Mouse (Mus musculus) heart, adult 2 months (tissue): Measurements from ENCODE around the gene Hoxb8. TPM values are rescaled to one million over a fixed set of nuclear protein-coding genes. Genes with fewer than 3 reads are reported as not detected.

ENCODE experiments used
- DNase-seq, 2 experiments: peaks; one replicate each; pipeline ENCODE4 v3.0.0; 2021
- H3K27ac ChIP-seq: fragments of 200-600 bp; 2 replicates; pipeline ENCODE4 v1.8.1; 2022
- H3K27me3 ChIP-seq: fragments of 200-500 bp; 2 replicates; pipeline ENCODE4 v1.6.1; 2012; ENCODE audit warnings: mild to moderate bottlenecking, low read length, inconsistent platforms, mixed read lengths; ENCODE audit not compliant: control insufficient read depth, insufficient read depth
- H3K36me3 ChIP-seq: fragments of 200-500 bp; 2 replicates; pipeline ENCODE4 v1.6.1; 2012; ENCODE audit warnings: low read length, inconsistent platforms; ENCODE audit not compliant: control insufficient read depth, insufficient read depth
- H3K4me1 ChIP-seq: fragments of 200-500 bp; 2 replicates; pipeline ENCODE4 v1.6.1; 2011; ENCODE audit warnings: low read length; ENCODE audit not compliant: control insufficient read depth, insufficient read depth
- H3K4me3 ChIP-seq: fragments of 200-600 bp; 2 replicates; pipeline ENCODE4 v1.8.1; 2022
- H3K79me2 ChIP-seq: fragments of 200-500 bp; replicated peaks from 2 replicates; pipeline ENCODE4 v1.6.1; 2012; ENCODE audit warnings: mild to moderate bottlenecking, inconsistent platforms, low read length, moderate library complexity, mixed read lengths; ENCODE audit not compliant: control insufficient read depth, insufficient read depth
- H3K9ac ChIP-seq: fragments of 200-500 bp; 2 replicates; pipeline ENCODE4 v1.6.1; 2012; ENCODE audit warnings: low read depth, mild to moderate bottlenecking, control low read depth, inconsistent platforms, low read length, mixed read lengths
- CTCF ChIP-seq: fragments of 200-600 bp; IDR thresholded peaks from 2 replicates; pipeline ENCODE4 v1.8.1; 2022; ENCODE audit warnings: antibody characterized with exemption, mild to moderate bottlenecking, moderate library complexity
- EP300 ChIP-seq: fragments of 200-500 bp; IDR thresholded peaks from 2 replicates; pipeline ENCODE4 v1.6.1; 2011; ENCODE audit warnings: low read depth, low read length, control low read depth; ENCODE audit not compliant: insufficient read depth
- POLR2A ChIP-seq: fragments of 200-500 bp; IDR thresholded peaks from 2 replicates; pipeline ENCODE4 v1.6.1; 2011; ENCODE audit warnings: mild to moderate bottlenecking, low read depth, low read length, control low read depth; ENCODE audit not compliant: insufficient read depth
- WGBS: fragments of 180-500 bp; shearing (Covaris S2); methylation state at CpG from one replicate; pipeline ENCODE4 v1.1.7; 2018; 5-methylcytosine and 5-hydroxymethylcytosine counted together
- intact Hi-C: fragments of 180-260 bp; cut with DNase I; formaldehyde crosslinking; loops from one replicate; pipeline ENCODE4 v1.15.1; 2025
- polyA plus RNA-seq: library from polyadenylated mRNA; depleted of rRNA; stranded (reverse); fragments of >200 nt; gene quantifications from 2 replicates; pipeline ENCODE4 v1.2.3, GENCODE M21; 2012
- total RNA-seq, 2 experiments: library from RNA; stranded (reverse); gene quantifications; 2 replicates each; pipeline ENCODE4 v1.2.3; 2021

Gene Hoxb8
- total and polyA plus RNA-seq, 3 experiments: not detected

DNA sequence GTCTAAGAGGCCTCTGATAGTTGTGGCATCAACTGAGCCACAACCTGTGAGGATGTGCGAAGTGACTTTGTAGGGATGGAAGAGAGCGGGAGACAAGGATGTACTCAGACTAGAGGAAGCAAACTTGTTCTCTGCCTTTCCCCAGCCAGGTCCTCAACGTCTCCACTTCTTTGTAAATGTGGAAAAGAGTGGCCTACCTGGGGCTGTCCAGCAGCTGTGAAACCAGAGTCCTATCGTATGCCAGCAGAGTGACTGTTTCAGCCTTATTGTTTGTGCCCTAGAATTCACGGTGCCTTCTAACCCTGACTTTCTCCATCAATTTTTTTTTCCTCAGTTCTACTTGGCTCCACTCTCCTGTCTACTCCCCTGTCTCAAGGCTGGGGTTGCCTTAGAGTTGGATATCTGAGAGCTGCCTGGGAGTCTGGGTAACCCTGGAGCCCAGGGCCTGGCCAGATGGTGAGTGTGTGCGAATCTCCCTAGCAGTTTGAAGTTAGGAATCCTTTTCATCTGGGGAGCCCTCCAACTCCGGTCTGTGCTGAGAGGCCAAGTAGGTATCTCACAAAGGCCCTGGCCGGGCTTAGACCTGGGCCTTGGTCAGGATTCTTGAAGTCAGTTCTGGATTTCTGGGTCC lies 17.2 kb upstream of the Hoxb8 start:
- DNase-seq: no peak
- H3K4me1 ChIP-seq: no peaks in the 10 kb centered on the region
- no peaks in the 10 kb centered on the region for H3K36me3 ChIP-seq
- intact Hi-C loops: no loop called here
- no peak overlapping the region for H3K9ac ChIP-seq
- peaks cover 33% of the 10 kb centered on the region for H3K27me3 ChIP-seq
- H3K4me3 ChIP-seq: no peak overlapping the region
- TF ChIP-seq EP300: no peak
- no peak for TF ChIP-seq CTCF
- no peak for TF ChIP-seq POLR2A
- WGBS: 12% methylated on average over 8 of the region's 8 CpGs
- H3K79me2 ChIP-seq: no peaks in the 10 kb centered on the region
- no peak overlapping the region for H3K27ac ChIP-seq

DNA sequence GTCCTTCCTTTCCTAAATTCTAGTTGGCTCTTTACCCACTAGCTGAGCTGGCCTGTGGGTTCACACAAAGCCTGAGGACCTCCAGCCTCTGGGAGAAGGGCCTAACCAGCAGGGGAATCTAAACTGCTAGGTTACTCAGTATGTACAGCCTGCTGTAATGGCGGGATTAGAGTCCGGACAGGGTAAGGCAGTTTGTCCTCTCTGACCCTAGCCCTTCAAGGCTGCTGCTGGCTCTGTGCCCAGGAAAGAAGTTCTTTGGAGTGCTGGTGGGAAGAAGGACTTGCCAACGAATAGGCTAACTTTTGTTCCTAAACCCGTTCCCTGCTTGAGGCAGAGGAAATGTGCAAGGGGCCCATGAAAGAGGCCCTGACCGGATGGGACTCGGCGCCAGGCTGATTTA lies 15.8 kb upstream of the Hoxb8 start:
- TF ChIP-seq POLR2A (no peak), EP300 (no peak), CTCF (no peak)
- no peak for DNase-seq
- Histone ChIP-seq H3K79me2 (no peaks in the 10 kb centered on the region), H3K9ac (no peak overlapping the region), H3K4me1 (no peaks in the 10 kb centered on the region; the same call in 1 of the 2 replicates), H3K27me3 (peaks cover 33% of the 10 kb centered on the region), H3K4me3 (no peak overlapping the region), H3K36me3 (no peaks in the 10 kb centered on the region), H3K27ac (no peak overlapping the region)
- intact Hi-C loops: no loop called here
- 5% methylated on average over 7 of the region's 7 CpGs for WGBS

DNA sequence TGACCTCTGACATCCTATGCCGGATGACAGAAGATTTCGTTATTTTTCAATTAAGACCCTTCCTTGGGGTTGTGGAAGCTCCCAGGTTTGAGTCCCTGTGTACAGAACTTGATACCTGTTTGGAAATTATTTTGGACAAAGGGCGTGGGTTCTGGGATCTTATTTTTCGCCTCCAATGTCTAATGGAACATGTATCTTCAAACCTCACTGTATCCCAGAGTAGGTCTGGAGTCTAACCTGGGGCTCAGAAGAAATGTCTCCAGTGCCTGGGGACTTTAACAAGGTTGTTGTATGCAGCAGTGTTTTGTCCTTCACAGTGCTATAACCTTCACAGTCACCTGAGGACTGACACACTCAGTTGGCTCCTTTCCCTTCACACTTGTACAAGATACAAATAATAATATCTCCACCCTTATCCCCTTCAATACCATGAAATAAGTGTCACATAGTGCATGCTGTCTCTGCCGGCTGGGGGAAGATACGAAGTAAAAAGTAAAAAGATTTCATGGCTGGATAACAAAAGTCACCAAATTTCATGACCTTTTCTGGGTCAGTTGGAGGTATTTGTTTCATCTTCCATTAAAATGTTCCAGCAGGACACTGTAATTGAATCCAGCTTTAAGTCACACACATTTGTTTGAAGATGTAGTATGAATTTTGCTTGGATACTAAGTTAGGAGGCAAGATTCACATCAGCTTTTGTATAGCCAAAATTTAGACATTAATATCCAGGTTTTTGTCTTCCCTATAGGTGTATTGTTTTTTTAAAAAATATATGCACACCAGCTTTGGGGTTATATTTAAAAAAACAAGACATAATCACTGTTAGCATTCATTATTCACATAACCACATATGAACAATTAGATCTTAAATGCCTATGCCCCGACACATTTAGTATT lies 14.4 kb upstream of the Hoxb8 start:
- WGBS: 24% methylated on average over 7 of the region's 7 CpGs
- no peak overlapping the region for H3K27ac ChIP-seq

DNA sequence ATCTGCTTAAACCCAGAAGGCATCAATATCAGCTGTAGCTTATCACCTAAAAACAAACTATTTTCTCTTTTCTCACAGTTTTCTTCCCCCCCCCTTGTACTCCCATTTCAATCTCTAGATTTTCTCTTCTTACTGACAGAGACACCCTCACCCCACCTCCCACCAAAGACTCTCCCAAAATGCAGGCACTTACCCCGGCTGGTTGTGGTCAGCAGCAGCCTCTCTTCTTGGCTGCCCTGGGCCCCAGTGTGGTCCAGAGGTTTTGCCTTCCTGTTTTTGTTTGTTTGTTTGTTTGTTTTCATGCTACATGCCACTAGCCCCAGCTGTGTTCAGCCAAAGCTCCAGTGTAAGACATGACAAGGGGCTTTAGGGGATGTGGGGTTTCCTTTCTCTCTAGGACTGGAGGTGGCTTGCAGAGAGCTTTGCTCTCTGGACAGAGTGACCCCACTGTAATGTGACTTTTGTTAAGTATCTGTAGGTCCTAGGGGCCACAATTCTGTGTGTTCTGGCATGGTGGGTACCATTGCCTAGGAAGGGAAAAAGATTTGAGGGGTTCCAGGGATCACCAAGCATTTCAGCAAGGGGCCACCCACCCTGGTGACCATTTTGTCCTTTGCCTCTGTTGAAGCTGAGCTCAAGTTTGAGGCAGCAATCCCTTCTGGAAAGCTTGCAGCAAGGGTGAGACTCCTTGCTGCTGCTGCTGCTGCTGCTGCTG lies 13.5 kb upstream of the Hoxb8 start:
- no peak for TF ChIP-seq POLR2A
- no peak for TF ChIP-seq EP300
- TF ChIP-seq CTCF: no peak
- no peaks in the 10 kb centered on the region for H3K79me2 ChIP-seq
- intact Hi-C loops: no loop called here
- DNase-seq: no peak
- peaks cover 36% of the 10 kb centered on the region for H3K27me3 ChIP-seq
- H3K36me3 ChIP-seq: no peaks in the 10 kb centered on the region
- H3K4me3 ChIP-seq: no peak overlapping the region
- no peak overlapping the region for H3K27ac ChIP-seq
- no peak overlapping the region for H3K9ac ChIP-seq
- 20% methylated on average over 1 of the region's 1 CpGs for WGBS
- no peaks in the 10 kb centered on the region; the same call in 1 of the 2 replicates for H3K4me1 ChIP-seq

More for the DNA sequence above, 14.4 kb upstream of the Hoxb8 start:
- intact Hi-C loops: no loop called here
- H3K27me3 ChIP-seq: peaks cover 39% of the 10 kb centered on the region
- H3K9ac ChIP-seq: no peak overlapping the region
- no peaks in the 10 kb centered on the region for H3K36me3 ChIP-seq
- no peaks in the 10 kb centered on the region for H3K79me2 ChIP-seq
- no peaks in the 10 kb centered on the region; the same call in 1 of the 2 replicates for H3K4me1 ChIP-seq
- no peak for DNase-seq
- no peak for TF ChIP-seq CTCF
- no peak for TF ChIP-seq POLR2A
- no peak for TF ChIP-seq EP300
- no peak overlapping the region for H3K4me3 ChIP-seq

DNA sequence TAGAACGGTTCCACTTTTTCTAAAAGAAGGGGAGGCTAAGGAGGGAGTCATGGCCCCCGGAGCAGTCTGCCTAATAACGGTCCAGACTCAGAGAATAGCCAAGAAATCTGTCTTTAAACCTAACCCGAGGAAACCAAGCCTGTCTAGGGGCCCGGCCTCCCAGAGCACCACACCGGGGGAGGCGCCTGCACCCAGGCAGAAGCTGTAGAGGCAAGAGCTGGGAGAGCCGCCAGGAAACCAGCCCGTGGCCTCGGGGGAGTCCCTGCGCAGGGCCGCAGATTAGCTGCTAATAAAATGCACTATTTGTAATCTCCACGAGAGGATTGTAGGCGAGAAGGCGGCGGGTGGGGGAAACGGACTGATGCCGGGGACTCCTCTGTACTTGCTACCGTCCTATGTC lies 11.8 kb upstream of the Hoxb8 start:
- Histone ChIP-seq H3K79me2 (no peaks in the 10 kb centered on the region), H3K4me3 (no peak overlapping the region), H3K27ac (no peak overlapping the region), H3K27me3 (peaks cover 37% of the 10 kb centered on the region), H3K36me3 (no peaks in the 10 kb centered on the region), H3K4me1 (no peaks in the 10 kb centered on the region; the same call in 1 of the 2 replicates), H3K9ac (no peak overlapping the region)
- no peak for TF ChIP-seq POLR2A
- TF ChIP-seq CTCF: no peak
- no peak for TF ChIP-seq EP300
- 5% methylated on average over 19 of the region's 19 CpGs for WGBS
- intact Hi-C loops: no loop called here
- no peak for DNase-seq

DNA sequence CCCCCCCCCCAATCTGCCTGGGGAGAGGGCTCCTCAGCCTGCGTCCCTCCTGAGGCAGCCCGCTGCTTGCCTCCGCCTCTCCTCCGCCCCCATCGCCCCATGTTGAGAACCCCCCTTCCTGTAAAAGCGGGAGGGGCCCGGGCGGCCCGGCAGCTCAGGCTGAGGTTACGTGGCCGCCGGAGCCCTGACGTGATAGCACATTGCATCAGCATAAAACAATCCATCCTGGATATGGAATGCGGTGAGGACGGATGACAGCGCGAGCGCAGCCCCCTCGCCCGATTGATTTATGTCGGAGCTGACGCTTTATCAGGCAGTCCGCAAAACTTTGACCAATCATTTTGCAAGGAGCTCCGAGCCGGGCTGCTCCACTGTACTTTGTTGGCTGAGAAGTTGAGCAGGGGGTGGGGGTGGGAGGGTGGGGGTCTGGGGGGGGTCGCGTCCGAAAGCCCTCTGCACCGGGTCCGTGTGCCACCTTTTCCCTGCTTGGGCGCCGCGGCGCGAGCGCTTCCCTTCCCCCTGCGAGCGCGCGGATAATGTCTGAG lies 10.6 kb upstream of the Hoxb8 start, which contains the start of gene Hoxb9:
Gene Hoxb9 (plus strand): TSS at position 462 of the 545 bp plus-strand sequence.
- peaks cover 36% of the 10 kb centered on the region for H3K27me3 ChIP-seq

More for the DNA sequence above, 10.6 kb upstream of the Hoxb8 start, which contains the start of gene Hoxb9:
- Histone ChIP-seq H3K9ac (no peak within 1 kb of the TSS), H3K36me3 (no peaks in the 10 kb centered on the region), H3K4me1 (no peaks in the 10 kb centered on the region; the same call in 1 of the 2 replicates), H3K79me2 (no peaks in the 10 kb centered on the region), H3K27ac (no peak within 1 kb of the TSS), H3K4me3 (no peak within 1 kb of the TSS)
- WGBS: 1% methylated on average over 36 of the region's 40 CpGs
- TF ChIP-seq EP300: no peak
- TF ChIP-seq POLR2A: no peak
- no peak for TF ChIP-seq CTCF
- intact Hi-C loops: no loop called here
- DNase-seq: no peak
